Mouse (Mus musculus): ENCODE results near the gene Kcnk18. TPM values are rescaled to one million over a fixed set of nuclear protein-coding genes. Genes with fewer than 3 reads are reported as not detected.
A peak's percentile ranks its signal among the peaks of the same experiment; 100 is the strongest.

Kcnk18 gene
- polyA plus RNA-seq, 1 experiment from 2014 or later: not detected

GRCm38 (mm10) chr19:59188981-59189380 lies 30.0 kb upstream of the Kcnk18 start:
- Histone ChIP-seq H3K27ac (ENCODE audit: low read depth, low read length) (no peak overlapping the region), H3K9ac (replicated peaks; ENCODE audit: low read depth, low read length) (no peak overlapping the region), H3K27me3 (ENCODE audit: control insufficient read depth, insufficient read depth, low read length) (peaks cover 61% of the 10 kb centered on the region), H3K9me3 (ENCODE audit: control insufficient read depth, low read length) (no peaks in the 10 kb centered on the region), H3K36me3 (ENCODE audit: control insufficient read depth, insufficient read depth, low read length) (no peaks in the 10 kb centered on the region), H3K4me1 (ENCODE audit: control insufficient read depth, insufficient read depth, low read length) (no peaks in the 10 kb centered on the region), H3K4me3 (ENCODE audit: low read depth, low read length) (no peak overlapping the region), H3K4me2 (ENCODE audit: low read depth, low read length) (no peak overlapping the region)
- 6% methylated on average over 4 of the region's 4 CpGs for WGBS
- ATAC-seq (ENCODE audit: low read depth): no peak

DNA sequence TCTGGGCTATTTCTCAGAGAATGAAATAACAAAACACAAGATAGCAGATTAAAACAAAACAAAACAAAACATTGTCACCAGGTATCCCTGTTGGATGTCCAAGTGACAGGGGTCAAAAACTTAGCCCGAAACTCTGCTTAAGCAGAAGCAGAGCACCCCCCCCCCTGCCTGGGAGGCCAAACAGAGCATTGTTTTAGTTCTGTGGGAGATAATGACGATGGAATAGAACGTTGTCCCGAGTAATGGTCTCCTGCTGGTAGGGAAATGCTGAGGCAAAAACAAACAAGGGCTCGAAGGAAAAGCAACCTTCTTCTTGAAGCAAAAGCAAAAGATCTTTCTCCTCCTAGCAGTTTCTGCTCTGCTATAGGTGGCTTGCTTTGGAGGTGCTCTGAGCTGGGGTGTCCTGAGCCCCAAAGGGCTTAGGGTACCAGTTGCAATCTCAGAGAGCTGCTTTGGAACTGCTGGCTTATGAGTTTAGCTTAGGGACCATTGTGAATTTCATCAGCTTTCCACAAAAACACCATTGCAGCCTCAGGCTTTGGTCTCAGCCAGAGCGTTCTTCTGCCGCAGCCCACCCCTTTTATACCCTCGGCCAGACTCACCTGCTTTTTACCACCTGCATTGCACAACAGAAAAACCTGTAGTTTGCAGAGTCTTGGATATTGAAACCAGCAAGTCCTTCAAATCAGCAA lies 28.4 kb upstream of the Kcnk18 start:
- Histone ChIP-seq H3K9me3 (ENCODE audit: control insufficient read depth, low read length) (no peaks in the 10 kb centered on the region), H3K9ac (replicated peaks; ENCODE audit: low read depth, low read length) (no peak overlapping the region), H3K27me3 (ENCODE audit: control insufficient read depth, insufficient read depth, low read length) (peaks cover 67% of the 10 kb centered on the region), H3K4me3 (ENCODE audit: low read depth, low read length) (no peak overlapping the region), H3K27ac (ENCODE audit: low read depth, low read length) (no peak overlapping the region), H3K4me1 (ENCODE audit: control insufficient read depth, insufficient read depth, low read length) (no peaks in the 10 kb centered on the region), H3K36me3 (ENCODE audit: control insufficient read depth, insufficient read depth, low read length) (no peaks in the 10 kb centered on the region), H3K4me2 (ENCODE audit: low read depth, low read length) (no peak overlapping the region)
- ATAC-seq (ENCODE audit: low read depth): no peak
- 0% methylated on average over 8 of the region's 8 CpGs for WGBS

GRCm38 (mm10) chr19:59191123-59191505 lies 27.9 kb upstream of the Kcnk18 start:
- ATAC-seq (ENCODE audit: low read depth): no peak
- 7% methylated on average over 4 of the region's 4 CpGs for WGBS
- peaks cover 69% of the 10 kb centered on the region for H3K27me3 ChIP-seq (ENCODE audit: control insufficient read depth, insufficient read depth, low read length)

DNA sequence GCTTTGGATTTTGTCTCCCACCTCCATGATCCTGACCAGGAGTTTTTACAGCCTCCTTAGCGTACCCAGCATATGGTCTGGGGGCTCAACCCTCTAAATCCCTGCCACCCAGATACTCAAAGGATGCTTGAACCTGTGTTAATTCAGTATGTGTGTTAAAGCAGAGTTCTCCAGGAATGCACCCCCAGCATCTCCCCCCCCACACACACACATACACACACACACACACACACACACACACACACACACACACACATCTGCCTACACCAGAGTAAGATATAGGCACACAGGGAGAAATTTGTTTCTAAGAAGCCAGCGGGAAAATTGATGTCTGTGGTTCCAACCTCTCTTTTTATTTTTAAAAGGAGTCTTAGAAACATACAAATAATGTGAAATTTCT lies 26.5 kb upstream of the Kcnk18 start:
- ATAC-seq (ENCODE audit: low read depth): no peak
- no peak overlapping the region for H3K4me2 ChIP-seq (ENCODE audit: low read depth, low read length)
- H3K27ac ChIP-seq (ENCODE audit: low read depth, low read length): no peak overlapping the region
- 5% methylated on average over 2 of the region's 2 CpGs for WGBS
- no peaks in the 10 kb centered on the region for H3K9me3 ChIP-seq (ENCODE audit: control insufficient read depth, low read length)
- no peak overlapping the region for H3K4me3 ChIP-seq (ENCODE audit: low read depth, low read length)
- no peak overlapping the region for H3K9ac ChIP-seq (replicated peaks; ENCODE audit: low read depth, low read length)
- no peaks in the 10 kb centered on the region for H3K36me3 ChIP-seq (ENCODE audit: control insufficient read depth, insufficient read depth, low read length)
- peaks cover 77% of the 10 kb centered on the region for H3K27me3 ChIP-seq (ENCODE audit: control insufficient read depth, insufficient read depth, low read length)
- H3K4me1 ChIP-seq (ENCODE audit: control insufficient read depth, insufficient read depth, low read length): no peaks in the 10 kb centered on the region

More at GRCm38 (mm10) chr19:59191123-59191505, 27.9 kb upstream of the Kcnk18 start:
- H3K9ac ChIP-seq (replicated peaks; ENCODE audit: low read depth, low read length): no peak overlapping the region
- H3K27ac ChIP-seq (ENCODE audit: low read depth, low read length): no peak overlapping the region
- no peak overlapping the region for H3K4me2 ChIP-seq (ENCODE audit: low read depth, low read length)
- no peak overlapping the region for H3K4me3 ChIP-seq (ENCODE audit: low read depth, low read length)
- H3K4me1 ChIP-seq (ENCODE audit: control insufficient read depth, insufficient read depth, low read length): no peaks in the 10 kb centered on the region
- H3K9me3 ChIP-seq (ENCODE audit: control insufficient read depth, low read length): no peaks in the 10 kb centered on the region
- H3K36me3 ChIP-seq (ENCODE audit: control insufficient read depth, insufficient read depth, low read length): no peaks in the 10 kb centered on the region

DNA sequence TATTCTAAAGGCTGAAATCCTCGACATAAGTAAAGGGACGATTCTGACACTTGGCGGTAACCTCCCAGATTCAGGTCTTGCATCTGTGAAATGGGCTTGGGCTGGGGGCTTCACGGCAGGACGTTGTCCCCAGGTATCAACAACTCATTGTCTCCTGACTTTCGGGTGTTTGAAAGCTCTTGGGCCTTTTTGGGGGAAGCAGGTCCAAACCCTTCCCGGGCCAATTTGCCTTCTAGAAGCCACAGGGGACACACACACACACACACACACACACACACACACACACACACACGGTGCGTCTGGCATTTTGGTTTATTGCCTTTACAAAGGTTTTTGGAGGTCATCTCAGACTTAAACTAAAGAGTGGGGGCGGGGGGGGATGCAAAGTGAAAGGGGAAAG lies 25.6 kb upstream of the Kcnk18 start:
- H3K27me3 ChIP-seq (ENCODE audit: control insufficient read depth, insufficient read depth, low read length): peaks cover 77% of the 10 kb centered on the region
- no peak overlapping the region for H3K27ac ChIP-seq (ENCODE audit: low read depth, low read length)
- no peaks in the 10 kb centered on the region for H3K4me1 ChIP-seq (ENCODE audit: control insufficient read depth, insufficient read depth, low read length)
- no peak overlapping the region for H3K4me2 ChIP-seq (ENCODE audit: low read depth, low read length)
- no peaks in the 10 kb centered on the region for H3K9me3 ChIP-seq (ENCODE audit: control insufficient read depth, low read length)
- WGBS: 2% methylated on average over 9 of the region's 10 CpGs
- no peak for ATAC-seq (ENCODE audit: low read depth)
- H3K4me3 ChIP-seq (ENCODE audit: low read depth, low read length): no peak overlapping the region
- H3K36me3 ChIP-seq (ENCODE audit: control insufficient read depth, insufficient read depth, low read length): no peaks in the 10 kb centered on the region
- no peak overlapping the region for H3K9ac ChIP-seq (replicated peaks; ENCODE audit: low read depth, low read length)

DNA sequence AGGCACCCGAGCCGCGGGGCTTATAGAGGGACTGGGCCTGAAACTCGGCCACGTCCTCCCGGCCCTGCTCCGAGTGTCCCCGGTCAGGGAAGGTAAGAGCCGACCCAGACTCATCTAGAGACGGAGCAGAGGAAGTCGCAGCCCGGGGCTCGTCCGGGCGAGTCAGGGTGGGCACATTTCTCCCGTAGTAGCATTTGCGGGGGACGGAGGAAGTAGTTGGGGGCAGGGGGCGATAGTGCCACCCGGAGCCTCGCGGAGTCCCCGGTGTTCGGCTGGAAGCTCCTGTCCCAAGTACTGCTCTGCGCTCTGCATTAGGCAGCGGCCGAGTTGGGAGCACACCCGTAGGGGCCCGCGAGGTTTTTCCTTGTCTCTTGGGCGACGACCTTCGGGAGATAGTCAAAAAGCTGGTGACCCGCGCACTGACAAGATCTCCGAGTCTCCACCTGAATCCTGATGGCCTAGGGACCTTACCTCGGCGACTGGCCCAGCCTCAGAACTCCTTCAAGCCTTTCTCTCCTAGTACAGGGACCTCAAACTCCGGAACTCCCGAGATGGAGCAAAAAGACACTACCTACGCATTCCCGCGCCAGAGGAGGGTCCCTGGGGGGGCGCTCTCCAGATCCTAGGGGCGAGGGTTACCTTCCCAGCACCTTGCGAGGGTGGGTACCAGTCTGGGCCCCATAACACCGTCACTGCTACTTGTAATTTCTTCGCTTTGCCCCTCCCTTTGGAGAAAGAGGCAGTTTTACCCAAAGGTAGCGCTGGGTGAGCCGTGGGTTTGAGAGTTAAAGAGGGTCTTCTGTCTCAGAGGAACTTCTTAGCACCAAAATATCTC lies 24.8 kb upstream of the Kcnk18 start:
- under 1% methylated on average over 50 of the region's 50 CpGs for WGBS
- H3K27me3 ChIP-seq (ENCODE audit: control insufficient read depth, insufficient read depth, low read length): peaks cover 69% of the 10 kb centered on the region
- no peak overlapping the region for H3K4me3 ChIP-seq (ENCODE audit: low read depth, low read length)
- H3K9me3 ChIP-seq (ENCODE audit: control insufficient read depth, low read length): no peaks in the 10 kb centered on the region
- H3K4me2 ChIP-seq (ENCODE audit: low read depth, low read length): no peak overlapping the region
- no peaks in the 10 kb centered on the region for H3K36me3 ChIP-seq (ENCODE audit: control insufficient read depth, insufficient read depth, low read length)
- H3K9ac ChIP-seq (replicated peaks; ENCODE audit: low read depth, low read length): no peak overlapping the region
- H3K4me1 ChIP-seq (ENCODE audit: control insufficient read depth, insufficient read depth, low read length): no peaks in the 10 kb centered on the region
- no peak overlapping the region for H3K27ac ChIP-seq (ENCODE audit: low read depth, low read length)
- ATAC-seq (ENCODE audit: low read depth): no peak

DNA sequence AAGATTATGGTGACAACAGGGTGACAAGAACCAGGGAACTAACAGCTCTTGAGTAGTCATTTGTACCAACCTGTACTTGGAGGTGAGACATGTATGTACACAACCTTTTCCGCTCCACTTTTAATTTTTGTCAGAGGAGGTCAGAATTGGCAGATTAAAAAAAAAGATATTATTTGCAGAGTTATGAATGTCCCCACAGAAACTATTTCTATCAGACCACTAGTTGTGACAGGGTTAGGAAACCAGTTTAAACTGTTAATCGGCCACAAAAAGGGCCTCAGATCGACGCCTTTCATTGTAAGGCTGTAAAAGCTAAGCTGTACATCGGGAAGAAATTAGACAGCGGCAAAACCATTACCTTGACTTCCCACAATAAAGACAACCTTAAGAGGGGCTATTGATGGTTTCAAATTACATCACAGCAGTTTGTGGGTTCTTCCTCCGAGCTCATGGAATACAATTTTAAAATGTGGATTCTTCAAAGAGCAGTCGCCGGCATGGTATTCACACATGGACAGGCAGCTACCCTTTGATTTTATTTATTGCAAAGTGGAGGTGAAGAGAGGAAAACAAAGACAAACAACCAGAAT lies 23.7 kb upstream of the Kcnk18 start:
- Histone ChIP-seq H3K27ac (ENCODE audit: low read depth, low read length) (no peak overlapping the region), H3K9ac (replicated peaks; ENCODE audit: low read depth, low read length) (no peak overlapping the region), H3K4me2 (ENCODE audit: low read depth, low read length) (no peak overlapping the region), H3K4me1 (ENCODE audit: control insufficient read depth, insufficient read depth, low read length) (no peaks in the 10 kb centered on the region), H3K27me3 (ENCODE audit: control insufficient read depth, insufficient read depth, low read length) (peaks cover 63% of the 10 kb centered on the region), H3K9me3 (ENCODE audit: control insufficient read depth, low read length) (no peaks in the 10 kb centered on the region), H3K36me3 (ENCODE audit: control insufficient read depth, insufficient read depth, low read length) (no peaks in the 10 kb centered on the region), H3K4me3 (ENCODE audit: low read depth, low read length) (no peak overlapping the region)
- ATAC-seq (ENCODE audit: low read depth): no peak
- WGBS: 3% methylated on average over 9 of the region's 9 CpGs

DNA sequence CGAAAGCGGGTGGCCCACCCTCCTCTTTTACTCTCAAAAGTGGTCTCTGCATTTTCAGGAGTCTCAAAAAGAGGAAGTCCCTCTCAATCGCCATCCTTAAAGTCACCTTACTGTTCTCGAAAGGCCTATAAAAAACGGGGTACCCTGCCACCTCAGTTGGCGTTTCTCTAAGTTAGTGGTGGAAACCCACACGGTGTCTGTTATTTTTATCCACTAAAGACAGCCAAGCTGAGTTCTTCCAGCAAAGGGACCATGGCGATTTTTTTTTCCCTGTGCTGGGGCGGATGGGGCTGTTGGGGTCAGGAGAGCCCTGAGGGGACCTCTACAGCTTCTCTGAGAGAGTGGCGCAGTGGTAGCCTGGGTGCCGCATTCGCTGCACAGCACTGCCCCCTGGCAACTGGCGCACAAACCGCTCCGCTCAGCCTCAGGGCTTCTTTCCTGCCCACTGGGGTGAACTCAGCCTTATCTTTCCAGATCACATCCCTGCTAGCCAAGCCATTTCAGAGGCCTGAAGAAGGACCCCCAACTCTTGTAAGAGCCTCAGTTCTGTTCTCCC lies 22.8 kb upstream of the Kcnk18 start:
- no peak overlapping the region for H3K9ac ChIP-seq (replicated peaks; ENCODE audit: low read depth, low read length)
- peak; percentile 74; the same call in 1 of the 2 replicates for ATAC-seq (ENCODE audit: low read depth)
- H3K36me3 ChIP-seq (ENCODE audit: control insufficient read depth, insufficient read depth, low read length): no peaks in the 10 kb centered on the region
- no peak overlapping the region for H3K27ac ChIP-seq (ENCODE audit: low read depth, low read length)
- H3K4me2 ChIP-seq (ENCODE audit: low read depth, low read length): no peak overlapping the region
- no peak overlapping the region for H3K4me3 ChIP-seq (ENCODE audit: low read depth, low read length)
- 2% methylated on average over 15 of the region's 15 CpGs for WGBS
- H3K9me3 ChIP-seq (ENCODE audit: control insufficient read depth, low read length): no peaks in the 10 kb centered on the region
- H3K4me1 ChIP-seq (ENCODE audit: control insufficient read depth, insufficient read depth, low read length): no peaks in the 10 kb centered on the region
- peaks cover 55% of the 10 kb centered on the region for H3K27me3 ChIP-seq (ENCODE audit: control insufficient read depth, insufficient read depth, low read length)

- Histone ChIP-seq H3K27ac (ENCODE audit: low read depth, low read length) (no peak overlapping the region), H3K36me3 (ENCODE audit: control insufficient read depth, insufficient read depth, low read length) (no peaks in the 10 kb centered on the region), H3K4me1 (ENCODE audit: control insufficient read depth, insufficient read depth, low read length) (no peaks in the 10 kb centered on the region), H3K4me2 (ENCODE audit: low read depth, low read length) (no peak overlapping the region), H3K9ac (replicated peaks; ENCODE audit: low read depth, low read length) (no peak overlapping the region), H3K4me3 (ENCODE audit: low read depth, low read length) (no peak overlapping the region), H3K9me3 (ENCODE audit: control insufficient read depth, low read length) (no peaks in the 10 kb centered on the region), H3K27me3 (ENCODE audit: control insufficient read depth, insufficient read depth, low read length) (peaks cover 41% of the 10 kb centered on the region)
- WGBS: 37% methylated on average over 7 of the region's 7 CpGs
- no peak for ATAC-seq (ENCODE audit: low read depth)
These were observed 20.9 kb upstream of the Kcnk18 start for GRCm38 (mm10) chr19:59198161-59198560.
